Mouse (Mus musculus) midbrain, embryonic 12.5 days (tissue): ENCODE measurements around the gene Plk2. TPM values are rescaled to one million over a fixed set of nuclear protein-coding genes. Genes with fewer than 3 reads are reported as not detected.

Experiments used
- ATAC-seq: fragments of 200-750 bp; cut with Nextera tagmentation; 2 replicates; pipeline ENCODE4 v1.8.0; 2017; ENCODE audit warnings: low read depth, moderate TSS enrichment, moderate library complexity; ENCODE audit not compliant: low FRiP score
- H3K27ac ChIP-seq: fragments of 300-500 bp; sonication (generic); replicated peaks from 2 replicates; pipeline ENCODE4 v1.5.1; 2016; ENCODE audit warnings: mild to moderate bottlenecking
- H3K27me3 ChIP-seq: fragments of 300-500 bp; sonication (generic); 2 replicates; pipeline ENCODE4 v1.6.1; 2016; ENCODE audit warnings: mild to moderate bottlenecking
- H3K36me3 ChIP-seq: fragments of 300-500 bp; sonication (generic); 2 replicates; pipeline ENCODE4 v1.6.1; 2016
- H3K4me1 ChIP-seq: fragments of 300-500 bp; sonication (generic); 2 replicates; pipeline ENCODE4 v1.6.1; 2016
- H3K4me2 ChIP-seq: fragments of 300-500 bp; sonication (generic); replicated peaks from 2 replicates; pipeline ENCODE4 v1.6.1; 2016; ENCODE audit warnings: mild to moderate bottlenecking, moderate library complexity
- H3K4me3 ChIP-seq: fragments of 300-500 bp; sonication (generic); 2 replicates; pipeline ENCODE4 v1.5.1; 2016; ENCODE audit warnings: mild to moderate bottlenecking
- H3K9ac ChIP-seq: fragments of 300-500 bp; sonication (generic); replicated peaks from 2 replicates; pipeline ENCODE4 v1.6.1; 2016; ENCODE audit warnings: mild to moderate bottlenecking, moderate library complexity
- H3K9me3 ChIP-seq: fragments of 300-500 bp; sonication (generic); 2 replicates; pipeline ENCODE4 v1.6.1; 2016; ENCODE audit warnings: mild to moderate bottlenecking
- WGBS: fragments of 180-500 bp; shearing (Covaris S2); methylation state at CpG from one replicate; pipeline ENCODE4 v1.1.7; 2016; 5-methylcytosine and 5-hydroxymethylcytosine counted together
- polyA plus RNA-seq: library from polyadenylated mRNA; unstranded; fragments of >200 nt; fragmentation: Nextera tagmentation; extraction: Ambion mirVana; gene quantifications from 2 replicates; pipeline ENCODE4 v1.2.1, GENCODE M21; 2016

The Plk2 gene
- polyA plus RNA-seq, 1 experiment from 2014 or later: 114 TPM

DNA sequence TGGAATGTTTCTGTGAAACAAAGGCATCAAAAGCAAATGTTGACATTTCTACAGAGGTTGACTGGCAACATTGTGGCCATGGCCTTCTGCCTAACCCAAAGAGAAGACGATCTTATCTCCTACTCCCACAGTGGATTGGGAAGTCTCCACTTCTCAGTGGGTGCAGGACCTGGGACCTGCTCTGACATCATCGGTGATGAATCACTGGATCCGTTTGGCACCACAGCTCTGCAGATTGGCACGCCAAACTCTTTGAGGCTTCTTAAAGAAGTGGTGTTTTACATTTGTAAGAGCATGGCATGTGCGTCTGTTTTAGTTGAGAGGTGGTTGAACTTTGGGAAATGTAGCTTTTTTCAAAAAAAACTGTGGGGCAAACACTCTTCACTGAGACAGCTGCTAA is 23.8 kb downstream of the Plk2 start:
- H3K27ac ChIP-seq: no peak overlapping the region
- WGBS: 91% methylated on average over 5 of the region's 5 CpGs
- H3K9me3 ChIP-seq: no peaks in the 10 kb centered on the region
- H3K9ac ChIP-seq: no peak overlapping the region
- no peaks in the 10 kb centered on the region for H3K36me3 ChIP-seq
- no peaks in the 10 kb centered on the region for H3K4me1 ChIP-seq
- H3K4me3 ChIP-seq: no peak overlapping the region
- no peak overlapping the region for H3K4me2 ChIP-seq
- ATAC-seq: no peak
- H3K27me3 ChIP-seq: no peaks in the 10 kb centered on the region

GRCm38 (mm10) chr13:110419640-110420039 is 24.8 kb downstream of the Plk2 start:
- 87% methylated on average over 5 of the region's 5 CpGs for WGBS
- Histone ChIP-seq H3K4me3 (no peak overlapping the region), H3K27me3 (no peaks in the 10 kb centered on the region), H3K4me1 (no peaks in the 10 kb centered on the region), H3K9ac (no peak overlapping the region), H3K36me3 (no peaks in the 10 kb centered on the region), H3K27ac (no peak overlapping the region), H3K9me3 (no peaks in the 10 kb centered on the region), H3K4me2 (no peak overlapping the region)
- no peak for ATAC-seq

DNA sequence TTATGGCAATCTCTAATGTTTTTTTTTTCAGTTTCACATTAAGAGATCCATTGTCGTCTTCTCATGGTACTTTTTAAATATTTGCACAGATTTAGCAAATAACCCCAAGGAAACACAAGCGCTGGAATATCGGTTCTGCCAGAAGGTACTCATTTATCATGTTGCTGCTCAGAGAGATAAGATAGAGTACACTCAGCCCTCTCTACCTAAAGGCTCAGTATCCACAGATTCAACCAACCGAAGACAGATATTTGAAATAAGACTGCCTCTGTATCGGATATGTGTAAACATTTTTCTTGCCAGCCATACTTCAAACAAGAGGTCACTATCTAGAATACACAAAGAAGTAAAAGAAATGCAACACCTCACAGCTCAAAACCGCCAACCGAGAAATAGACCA is 27.6 kb downstream of the Plk2 start:
- ATAC-seq: no peak
- H3K36me3 ChIP-seq: no peaks in the 10 kb centered on the region
- 91% methylated on average over 7 of the region's 7 CpGs for WGBS

DNA sequence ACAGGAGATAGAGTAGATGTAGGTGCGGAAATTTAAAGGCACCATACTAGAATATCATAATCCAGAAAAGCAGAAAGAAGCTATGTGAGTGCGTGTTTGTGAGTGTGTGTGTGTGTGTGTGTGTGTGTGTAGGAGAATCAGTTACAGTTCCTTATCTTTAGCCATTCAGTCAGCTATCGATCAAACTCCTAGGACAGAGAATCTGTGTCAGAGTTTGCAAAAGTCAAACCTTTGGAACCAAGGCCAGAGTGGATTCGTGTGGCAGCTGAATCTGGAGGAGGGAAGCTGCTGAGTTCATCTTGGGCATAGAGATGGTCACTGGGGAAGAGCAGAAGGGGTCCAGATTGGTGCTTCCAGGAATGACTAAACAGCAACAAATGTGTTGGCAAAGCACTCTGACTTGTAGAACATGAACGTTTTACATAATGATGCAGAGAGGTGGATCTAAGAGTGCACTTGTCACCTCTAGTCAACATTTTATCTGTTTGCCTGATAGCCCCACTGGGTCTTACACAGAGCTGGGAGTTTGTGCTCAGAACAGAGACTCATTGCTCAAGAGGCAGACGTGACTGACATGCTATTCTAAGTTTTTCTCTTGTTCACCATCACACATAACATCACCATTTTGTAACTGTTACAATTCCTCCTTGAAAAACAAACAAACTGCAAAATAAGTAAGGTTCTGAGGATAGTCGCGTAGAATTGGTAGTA is 30.8 kb downstream of the Plk2 start:
- Histone ChIP-seq H3K27ac (no peak overlapping the region), H3K36me3 (no peaks in the 10 kb centered on the region), H3K27me3 (no peaks in the 10 kb centered on the region), H3K4me2 (no peak overlapping the region), H3K4me1 (no peaks in the 10 kb centered on the region), H3K9me3 (no peaks in the 10 kb centered on the region), H3K4me3 (no peak overlapping the region), H3K9ac (no peak overlapping the region)
- ATAC-seq: no peak
- WGBS: 85% methylated on average over 8 of the region's 8 CpGs

More for the DNA sequence above, 27.6 kb downstream of the Plk2 start:
- H3K4me3 ChIP-seq: no peak overlapping the region
- H3K27ac ChIP-seq: no peak overlapping the region
- H3K4me2 ChIP-seq: no peak overlapping the region
- no peak overlapping the region for H3K9ac ChIP-seq
- no peaks in the 10 kb centered on the region for H3K27me3 ChIP-seq
- no peaks in the 10 kb centered on the region for H3K9me3 ChIP-seq
- H3K4me1 ChIP-seq: no peaks in the 10 kb centered on the region

GRCm38 (mm10) chr13:110431388-110431787 is 36.5 kb downstream of the Plk2 start:
- no peak for ATAC-seq
- H3K36me3 ChIP-seq: no peaks in the 10 kb centered on the region

GRCm38 (mm10) chr13:110432062-110432566 is 37.3 kb downstream of the Plk2 start:
- 70% methylated on average over 2 of the region's 2 CpGs for WGBS

More at GRCm38 (mm10) chr13:110431388-110431787, 36.5 kb downstream of the Plk2 start:
- no peaks in the 10 kb centered on the region for H3K4me1 ChIP-seq
- no peak overlapping the region for H3K9ac ChIP-seq
- H3K4me3 ChIP-seq: no peak overlapping the region
- no peak overlapping the region for H3K4me2 ChIP-seq
- no peaks in the 10 kb centered on the region for H3K27me3 ChIP-seq
- H3K27ac ChIP-seq: no peak overlapping the region
- H3K9me3 ChIP-seq: no peaks in the 10 kb centered on the region

GRCm38 (mm10) chr13:110432613-110433012 is 37.8 kb downstream of the Plk2 start:
- Histone ChIP-seq H3K4me1 (no peaks in the 10 kb centered on the region), H3K36me3 (no peaks in the 10 kb centered on the region), H3K4me3 (no peak overlapping the region), H3K9me3 (no peaks in the 10 kb centered on the region), H3K27me3 (no peaks in the 10 kb centered on the region), H3K27ac (no peak overlapping the region), H3K4me2 (no peak overlapping the region), H3K9ac (no peak overlapping the region)
- no peak for ATAC-seq
- 91% methylated on average over 4 of the region's 4 CpGs for WGBS

More at GRCm38 (mm10) chr13:110432062-110432566, 37.3 kb downstream of the Plk2 start:
- Histone ChIP-seq H3K4me1 (no peaks in the 10 kb centered on the region), H3K9ac (no peak overlapping the region), H3K4me3 (no peak overlapping the region), H3K27ac (no peak overlapping the region), H3K4me2 (no peak overlapping the region), H3K36me3 (no peaks in the 10 kb centered on the region), H3K9me3 (no peaks in the 10 kb centered on the region), H3K27me3 (no peaks in the 10 kb centered on the region)
- no peak for ATAC-seq

DNA sequence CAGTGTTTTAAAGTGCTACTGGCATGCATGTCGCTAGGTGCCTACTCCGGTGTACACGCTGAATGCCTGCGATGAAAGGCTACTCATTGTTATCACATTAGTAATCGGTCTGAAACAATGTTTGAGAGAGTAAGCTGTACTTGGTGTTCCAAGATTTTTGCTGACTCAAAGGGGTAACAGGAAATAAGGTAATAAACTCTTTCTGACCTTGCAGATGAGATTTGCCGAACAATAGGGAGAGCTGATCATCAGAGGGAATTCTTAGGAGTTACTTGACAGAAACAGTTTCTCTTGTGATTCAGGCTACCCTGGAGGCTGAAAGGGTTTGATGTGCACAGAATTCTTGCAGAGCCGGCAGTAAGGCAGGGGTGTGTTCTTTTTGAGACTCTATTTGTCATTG is 41.8 kb downstream of the Plk2 start:
- Histone ChIP-seq H3K27ac (no peak overlapping the region), H3K4me2 (no peak overlapping the region), H3K9ac (no peak overlapping the region), H3K4me3 (no peak overlapping the region), H3K27me3 (no peaks in the 10 kb centered on the region), H3K4me1 (no peaks in the 10 kb centered on the region), H3K36me3 (no peaks in the 10 kb centered on the region), H3K9me3 (no peaks in the 10 kb centered on the region)
- 81% methylated on average over 7 of the region's 7 CpGs for WGBS
- ATAC-seq: no peak

GRCm38 (mm10) chr13:110438624-110439023 is 43.8 kb downstream of the Plk2 start:
- H3K9me3 ChIP-seq: no peaks in the 10 kb centered on the region
- H3K4me3 ChIP-seq: no peak overlapping the region
- H3K27me3 ChIP-seq: 0 out of 2 replicates have a peak, but pooled peaks cover 3% of the 10 kb centered on the region
- WGBS: 75% methylated on average over 9 of the region's 9 CpGs
- no peak overlapping the region for H3K27ac ChIP-seq
- no peaks in the 10 kb centered on the region for H3K36me3 ChIP-seq
- no peaks in the 10 kb centered on the region for H3K4me1 ChIP-seq
- no peak overlapping the region for H3K9ac ChIP-seq
- no peak overlapping the region for H3K4me2 ChIP-seq
- ATAC-seq: no peak

DNA sequence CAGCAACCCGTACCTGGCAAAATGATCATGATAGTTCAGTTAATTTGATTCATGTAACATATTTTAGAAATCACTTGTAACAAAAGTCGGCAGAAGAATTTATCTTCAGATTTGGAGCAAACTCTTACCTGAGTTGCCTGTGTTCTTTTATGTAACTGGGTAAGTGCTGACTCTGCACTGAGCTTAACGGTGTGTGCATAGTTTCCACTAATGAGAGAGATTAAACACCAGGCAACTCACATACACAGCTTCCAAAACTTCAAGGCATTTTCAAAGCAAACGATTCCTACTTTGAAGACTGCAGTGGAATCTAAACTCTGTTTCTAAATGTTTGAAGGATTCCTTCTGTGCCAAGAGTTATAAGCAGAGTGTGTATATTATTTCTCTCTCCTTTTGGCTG is 49.5 kb downstream of the Plk2 start:
- peaks cover 12% of the 10 kb centered on the region; the same call in 1 of the 2 replicates for H3K27me3 ChIP-seq
- ATAC-seq: no peak
- no peaks in the 10 kb centered on the region for H3K9me3 ChIP-seq
- no peaks in the 10 kb centered on the region for H3K36me3 ChIP-seq
- peaks cover 9% of the 10 kb centered on the region; the same call in 1 of the 2 replicates for H3K4me1 ChIP-seq
- H3K9ac ChIP-seq: no peak overlapping the region
- no peak overlapping the region for H3K27ac ChIP-seq
- H3K4me3 ChIP-seq: no peak overlapping the region
- H3K4me2 ChIP-seq: no peak overlapping the region
- WGBS: 82% methylated on average over 4 of the region's 4 CpGs

- 35% methylated on average over 3 of the region's 3 CpGs for WGBS
- Histone ChIP-seq H3K4me2 (no peak overlapping the region), H3K36me3 (no peaks in the 10 kb centered on the region), H3K9me3 (no peaks in the 10 kb centered on the region), H3K4me3 (no peak overlapping the region), H3K27ac (no peak overlapping the region), H3K27me3 (peaks cover 18% of the 10 kb centered on the region; the same call in 1 of the 2 replicates), H3K4me1 (peaks cover 9% of the 10 kb centered on the region; the same call in 1 of the 2 replicates), H3K9ac (no peak overlapping the region)
- ATAC-seq: no peak
Measured at GRCm38 (mm10) chr13:110444894-110445293, 50.0 kb downstream of the Plk2 start.

- 90% methylated on average over 6 of the region's 6 CpGs for WGBS
- Histone ChIP-seq H3K27me3 (peaks cover 30% of the 10 kb centered on the region; the same call in 1 of the 2 replicates), H3K4me1 (peaks cover 9% of the 10 kb centered on the region; the same call in 1 of the 2 replicates), H3K4me2 (no peak overlapping the region), H3K9ac (no peak overlapping the region), H3K9me3 (no peaks in the 10 kb centered on the region), H3K36me3 (no peaks in the 10 kb centered on the region), H3K4me3 (no peak overlapping the region), H3K27ac (no peak overlapping the region)
- no peak for ATAC-seq
Measured at GRCm38 (mm10) chr13:110446434-110446833, 51.6 kb downstream of the Plk2 start.
